Mouse (Mus musculus): ENCODE data around the gene Gm6460. TPM values are rescaled to one million over a fixed set of nuclear protein-coding genes. Genes with fewer than 3 reads are reported as not detected.
"Not testable (repeated sequence)": the region's sequence is repeated elsewhere in the genome, so short reads cannot be mapped to it uniquely, and the experiment has no call there.

The Gm6460 gene
- not detected in 2 replicates for polyA plus RNA-seq (2012; rRNA removed)
- polyA plus RNA-seq (2014; fragmentation: Nextera tagmentation; extraction: Ambion mirVana), result not detected in 2 replicates

DNA sequence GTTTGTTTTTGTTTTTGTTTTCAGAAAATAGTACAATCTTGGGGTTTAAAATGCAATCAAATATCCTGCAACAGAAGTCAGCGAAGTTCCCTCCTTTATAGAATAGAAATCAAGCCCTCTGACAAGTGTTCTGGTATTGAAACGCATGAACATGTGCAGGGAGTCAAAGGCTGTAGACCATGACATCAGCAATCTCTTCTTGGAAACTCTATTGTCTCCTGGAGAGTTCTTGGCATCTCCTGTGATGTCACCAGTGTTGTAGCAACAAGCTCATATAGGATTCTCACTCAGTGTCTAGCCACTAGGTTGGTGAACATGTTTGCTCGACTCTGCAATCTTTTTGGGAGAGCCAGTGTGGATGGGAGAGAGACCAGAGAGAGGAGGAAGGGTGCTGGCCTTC is at the start of gene Gm6460:
Gene Gm6460, plus strand, starts transcription at position 301 of the 400 bp plus-strand sequence.
- DNase-seq (ENCODE audit: low spot score); H3K9ac ChIP-seq (ENCODE audit: low read depth, low read length, severe bottlenecking); H3K27ac ChIP-seq (replicated peaks; ENCODE audit: low read depth, low read length); H3K9me3 ChIP-seq (ENCODE audit: control insufficient read depth, low read length); H3K4me1 ChIP-seq (ENCODE audit: control insufficient read depth, insufficient read depth, low read length); H3K27me3 ChIP-seq (ENCODE audit: control insufficient read depth, insufficient read depth, low read length); H3K4me3 ChIP-seq (replicated peaks; ENCODE audit: low read length); H3K4me2 ChIP-seq (replicated peaks; ENCODE audit: low read depth, low read length, severe bottlenecking); H3K36me3 ChIP-seq (ENCODE audit: control insufficient read depth, insufficient read depth, low read length); ATAC-seq (ENCODE audit: low FRiP score, low read depth): not testable (repeated sequence)
- WGBS, result no CpG with 5 or more reads among the region's 3 CpGs

Other genes starting within 250 kb of the Gm6460 start
- gene Gm8897, start 178.5 kb upstream of the Gm6460 start, polyA plus RNA-seq (2012; rRNA removed), result not detected in 2 replicates
- not detected in 2 replicates for gene Gm8897, start 178.5 kb upstream of the Gm6460 start, polyA plus RNA-seq (2014; fragmentation: Nextera tagmentation; extraction: Ambion mirVana)
- gene Gm8906, start 92.2 kb upstream of the Gm6460 start, polyA plus RNA-seq (2012; rRNA removed), result not detected in 2 replicates
- gene Gm8906, start 92.2 kb upstream of the Gm6460 start, polyA plus RNA-seq (2014; fragmentation: Nextera tagmentation; extraction: Ambion mirVana), result not detected in 2 replicates
- not detected in 2 replicates for gene Gm8922, start 87.0 kb downstream of the Gm6460 start, polyA plus RNA-seq (2012; rRNA removed)
- not detected in 2 replicates for gene Gm8922, start 87.0 kb downstream of the Gm6460 start, polyA plus RNA-seq (2014; fragmentation: Nextera tagmentation; extraction: Ambion mirVana)
- not detected in 2 replicates for gene Gm8926, start 175.6 kb downstream of the Gm6460 start, polyA plus RNA-seq (2012; rRNA removed)
- gene Gm8926, start 175.6 kb downstream of the Gm6460 start, polyA plus RNA-seq (2014; fragmentation: Nextera tagmentation; extraction: Ambion mirVana), result not detected in 2 replicates

Measured in limb, embryonic 14.5 days (tissue).